Mouse (Mus musculus): Measurements from ENCODE around the gene Olfr1412.

Olfr1412 gene

GRCm38 (mm10) chr1:92585479-92585878 lies at the start of gene Olfr1412:
TSS of gene Olfr1412 (plus strand) at chr1:92585779.
- in situ Hi-C loops (cut with MboI, MseI), result no loop called here

GRCm38 (mm10) chr1:92536972-92537371 lies 48.6 kb upstream of the Olfr1412 start:
- in situ Hi-C loops (cut with MboI, MseI), result loop anchor here (10.0 kb wide), 1 partner anchor 598 kb away; the partner anchor contains the start of gene Agxt

GRCm38 (mm10) chr1:92539071-92539470 lies 46.5 kb upstream of the Olfr1412 start:
- in situ Hi-C loops (cut with MboI, MseI), result loop anchor here (10.0 kb wide), 1 partner anchor 596 kb away; the partner anchor contains the start of gene Agxt

- in situ Hi-C loops (cut with MboI, MseI), result no loop called here
Observed at GRCm38 (mm10) chr1:92545929-92546328, 39.6 kb upstream of the Olfr1412 start.

GRCm38 (mm10) chr1:92571022-92571421 lies 14.6 kb upstream of the Olfr1412 start, which contains the start of gene Olfr1413:
TSS of gene Olfr1413 (plus strand) at chr1:92571322.
- in situ Hi-C loops (cut with MboI, MseI), result no loop called here

GRCm38 (mm10) chr1:92594111-92594510 lies 8.5 kb downstream of the Olfr1412 start, which contains the start of gene Olfr1411:
TSS of gene Olfr1411 (plus strand) at chr1:92594411.
- in situ Hi-C loops (cut with MboI, MseI), result no loop called here

GRCm38 (mm10) chr1:92596019-92596418 lies 10.4 kb downstream of the Olfr1412 start:
- in situ Hi-C loops (cut with MboI, MseI), result no loop called here

GRCm38 (mm10) chr1:92605482-92605881 lies 19.9 kb downstream of the Olfr1412 start, which contains the start of gene Olfr1410:
TSS of gene Olfr1410 (plus strand) at chr1:92605782.
- in situ Hi-C loops (cut with MboI, MseI), result no loop called here

- in situ Hi-C loops (cut with MboI, MseI), result no loop called here
Observed at GRCm38 (mm10) chr1:92607711-92608110, 22.1 kb downstream of the Olfr1412 start.

- in situ Hi-C loops (cut with MboI, MseI), result no loop called here
Observed at GRCm38 (mm10) chr1:92611008-92611407, 25.4 kb downstream of the Olfr1412 start.

GRCm38 (mm10) chr1:92613175-92613574 lies 27.6 kb downstream of the Olfr1412 start:
- in situ Hi-C loops (cut with MboI, MseI), result no loop called here

GRCm38 (mm10) chr1:92614516-92614915 lies 28.9 kb downstream of the Olfr1412 start:
- in situ Hi-C loops (cut with MboI, MseI), result no loop called here

- in situ Hi-C loops (cut with MboI, MseI), result no loop called here
Observed at GRCm38 (mm10) chr1:92616046-92616445, 30.5 kb downstream of the Olfr1412 start.

GRCm38 (mm10) chr1:92617488-92617887 lies 31.9 kb downstream of the Olfr1412 start, which contains the start of gene Olfr12:
TSS of gene Olfr12 (plus strand) at chr1:92617788.
- in situ Hi-C loops (cut with MboI, MseI), result no loop called here

GRCm38 (mm10) chr1:92618360-92618759 lies 32.8 kb downstream of the Olfr1412 start:
- in situ Hi-C loops (cut with MboI, MseI), result no loop called here

- in situ Hi-C loops (cut with MboI, MseI), result no loop called here
Observed at GRCm38 (mm10) chr1:92628227-92628626, 42.6 kb downstream of the Olfr1412 start.

GRCm38 (mm10) chr1:92632196-92632595 lies 46.6 kb downstream of the Olfr1412 start:
- in situ Hi-C loops (cut with MboI, MseI), result no loop called here

GRCm38 (mm10) chr1:92632948-92633347 lies 47.4 kb downstream of the Olfr1412 start:
- in situ Hi-C loops (cut with MboI, MseI), result no loop called here

- in situ Hi-C loops (cut with MboI, MseI), result no loop called here
Observed at GRCm38 (mm10) chr1:92633726-92634125, 48.1 kb downstream of the Olfr1412 start.

GRCm38 (mm10) chr1:92634569-92634968 lies 49.0 kb downstream of the Olfr1412 start:
- in situ Hi-C loops (cut with MboI, MseI), result no loop called here

- in situ Hi-C loops (cut with MboI, MseI), result no loop called here
Observed at GRCm38 (mm10) chr1:92634976-92635599, 49.5 kb downstream of the Olfr1412 start.

GRCm38 (mm10) chr1:92636015-92636414 lies 50.4 kb downstream of the Olfr1412 start:
- in situ Hi-C loops (cut with MboI, MseI), result no loop called here

- in situ Hi-C loops (cut with MboI, MseI), result no loop called here
Observed at GRCm38 (mm10) chr1:92636676-92637075, 51.1 kb downstream of the Olfr1412 start.

Data from T-helper 2 cell (primary cell).